Mouse (Mus musculus) cerebellum, adult 18-20 months (tissue): ENCODE results near the gene Usp17ld.
"Not testable (repeated sequence)": the region's sequence is repeated elsewhere in the genome, so short reads cannot be mapped to it uniquely, and the experiment has no call there.

Source experiments
- DNase-seq, 2 experiments: peaks; one replicate each; pipeline ENCODE4 v3.0.0; 2021

The Usp17ld gene

DNA sequence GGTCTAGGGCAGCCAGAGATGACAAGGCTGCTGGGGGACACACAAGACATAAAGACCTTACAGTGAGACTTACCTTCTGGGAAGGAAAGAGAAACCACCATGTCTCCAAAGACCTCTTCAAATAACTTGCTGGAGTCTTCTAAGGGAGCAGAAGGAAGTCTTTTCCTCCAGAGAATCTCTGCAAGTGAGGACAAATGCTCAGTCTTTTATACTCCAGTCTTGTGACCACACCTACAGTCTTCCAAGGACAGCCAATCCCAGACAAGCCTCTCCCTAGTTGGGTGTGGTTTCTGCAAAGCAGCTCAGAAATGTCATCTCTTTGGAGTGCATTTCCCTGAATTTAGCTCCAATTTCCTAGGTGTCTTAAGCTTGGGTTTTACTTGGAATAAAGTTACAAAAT, at the start of gene Usp17ld:
Gene Usp17ld (minus strand): TSS at position 101 of the 400 bp plus-strand sequence.
- not testable (repeated sequence) for DNase-seq

DNA sequence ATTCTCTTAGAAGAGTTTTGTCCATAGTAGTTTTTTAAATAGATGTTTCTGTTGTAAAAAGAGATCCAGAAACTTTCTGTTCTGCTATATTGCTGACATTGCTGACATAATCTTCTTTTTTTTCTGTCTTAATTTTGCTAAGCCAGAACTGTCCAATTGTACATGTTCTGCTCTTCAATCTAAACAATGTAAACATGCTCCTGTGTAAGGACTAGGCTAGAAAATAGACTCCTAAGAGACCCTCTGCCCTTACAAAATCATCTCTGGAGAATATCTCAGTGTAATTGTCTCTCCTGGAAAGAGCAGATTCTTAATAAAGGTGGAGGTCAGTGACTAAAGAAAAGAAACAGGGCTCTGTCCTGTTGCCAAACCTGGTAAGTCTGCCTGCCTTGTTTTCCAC, 35.6 kb downstream of the Usp17ld start, which contains the start of gene Olfr594:
Gene Olfr594 (plus strand): TSS at position 301 of the 400 bp plus-strand sequence.
- DNase-seq = no peak

DNA sequence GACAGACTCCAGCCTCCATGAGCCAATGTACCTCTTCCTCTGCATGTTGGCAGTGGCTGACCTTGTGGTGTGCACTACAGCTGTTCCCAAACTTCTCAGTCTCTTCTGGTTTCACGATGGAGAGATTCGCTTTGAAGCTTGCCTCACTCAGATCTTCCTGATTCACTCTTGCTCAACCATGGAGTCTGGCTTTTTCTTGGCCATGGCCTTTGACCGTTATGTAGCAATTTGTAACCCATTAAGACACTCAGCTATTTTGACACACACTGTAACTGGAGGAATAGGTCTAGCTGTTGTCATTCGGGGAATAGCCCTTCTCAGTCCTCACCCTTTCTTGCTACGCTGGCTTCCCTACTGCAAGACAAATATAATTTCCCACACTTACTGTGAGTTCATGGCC, 40.3 kb downstream of the Usp17ld start:
- DNase-seq = not testable (repeated sequence)

DNA sequence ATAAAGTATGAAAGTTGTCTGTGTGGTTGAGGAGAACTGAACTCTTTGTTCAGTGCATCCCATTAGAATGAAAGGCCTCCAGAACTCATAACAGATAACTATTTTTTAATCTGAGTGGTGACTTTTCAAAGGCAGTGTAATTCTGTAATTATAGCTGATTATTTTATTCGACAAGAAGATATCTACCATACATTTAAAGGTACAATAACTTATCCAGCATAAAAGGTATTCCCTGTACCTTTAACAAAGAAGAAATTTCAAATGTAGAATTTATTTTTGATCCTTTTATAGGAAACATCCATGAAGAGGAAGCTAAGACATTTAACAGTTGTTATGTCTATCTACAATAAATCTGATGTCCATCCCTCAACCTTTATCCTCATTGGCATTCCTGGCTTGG, 40.7 kb downstream of the Usp17ld start, which contains the start of gene Olfr593:
Gene Olfr593 (plus strand): TSS at position 301 of the 400 bp plus-strand sequence.
- no peak for DNase-seq
